Mouse (Mus musculus): ENCODE measurements around the gene Asic2. TPM values are rescaled to one million over a fixed set of nuclear protein-coding genes. Genes with fewer than 3 reads are reported as not detected.
A peak's percentile ranks its signal among the peaks of the same experiment; 100 is the strongest.

The Asic2 gene
- total RNA-seq, 2 experiments from 2014 or later: 58.4 to 61.0 TPM

DNA sequence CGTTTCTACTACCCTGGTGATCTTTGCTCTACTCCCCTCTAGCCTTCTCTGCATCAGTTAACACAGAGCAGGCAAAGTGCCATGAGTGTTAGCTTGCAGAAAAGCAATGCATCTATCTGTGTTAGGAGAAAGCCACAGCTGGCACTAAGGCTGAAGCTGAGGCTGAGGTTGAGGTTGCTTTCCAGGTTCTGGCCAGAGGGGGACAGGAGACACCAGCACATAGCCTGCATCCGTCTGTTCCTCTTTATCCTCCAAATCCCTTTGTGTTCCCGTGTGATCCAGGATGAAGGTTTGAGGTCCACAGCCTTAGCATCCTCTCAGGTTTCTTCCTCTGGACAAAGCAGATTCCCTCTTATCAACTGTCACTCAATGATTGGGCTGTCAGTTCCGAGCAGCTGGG, 343.1 kb downstream of the Asic2 start:
- DNase-seq (ENCODE audit: extremely low spot score in 1 of 2, low spot score in 1 of 2): no peak

- no peak for DNase-seq (ENCODE audit: extremely low spot score in 1 of 2, low spot score in 1 of 2)
Measured at GRCm38 (mm10) chr11:81620516-81620915, 347.7 kb downstream of the Asic2 start.

DNA sequence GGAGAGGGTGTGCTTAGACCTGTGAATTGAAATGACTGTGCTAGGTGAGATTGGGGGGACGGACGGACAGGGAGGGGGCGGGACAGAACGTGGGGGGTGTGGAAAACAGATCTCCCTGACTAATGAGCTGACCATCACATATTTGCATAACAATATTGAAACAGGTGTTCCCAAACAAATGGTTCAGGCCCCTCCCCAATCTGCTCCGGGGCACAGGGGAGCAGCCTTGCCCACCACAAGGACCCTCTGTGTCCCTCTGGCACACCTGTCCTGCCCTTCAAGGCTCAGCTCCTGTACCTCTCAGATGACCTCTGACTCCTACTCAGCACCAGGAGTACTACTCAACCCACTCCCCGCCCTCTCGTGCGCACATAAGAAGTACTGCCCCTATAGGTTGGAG, 351.8 kb downstream of the Asic2 start:
- no peak for DNase-seq (ENCODE audit: extremely low spot score in 1 of 2, low spot score in 1 of 2)

DNA sequence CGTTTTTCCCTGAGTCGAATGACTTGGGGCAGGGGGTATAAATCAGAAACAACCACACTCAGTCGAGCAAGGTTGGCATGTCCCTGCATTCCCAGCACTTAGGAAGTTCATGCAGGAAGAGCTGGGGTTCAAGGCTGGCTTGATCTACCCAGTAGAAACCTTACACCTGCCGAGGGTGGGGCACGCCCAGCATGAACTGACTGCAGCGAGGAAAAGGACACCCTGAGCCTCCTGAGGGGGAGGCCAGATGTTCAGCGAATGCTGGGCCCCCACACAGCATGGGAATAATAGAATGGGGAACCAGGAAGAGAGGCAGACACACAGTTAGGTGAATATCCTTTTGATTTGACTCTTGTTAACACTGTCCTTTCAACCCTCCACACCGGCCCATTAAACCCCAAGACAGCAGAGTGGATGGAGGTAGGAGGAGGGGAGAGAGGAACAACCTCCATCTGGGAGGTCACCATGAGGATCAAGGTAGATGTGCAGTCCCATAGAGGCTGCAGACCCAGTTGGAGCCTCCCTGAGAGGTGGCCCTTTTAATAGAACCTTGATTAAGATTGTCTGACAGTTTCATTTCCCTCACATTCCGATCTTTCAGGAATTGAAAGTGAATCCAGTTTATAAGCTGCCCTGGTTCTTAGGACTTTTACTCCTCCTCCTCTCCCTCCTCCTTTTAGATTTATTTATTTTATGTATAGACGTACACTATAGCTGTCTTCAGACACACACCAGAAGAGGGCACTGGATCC, 354.2 kb downstream of the Asic2 start:
- DNase-seq (ENCODE audit: extremely low spot score in 1 of 2, low spot score in 1 of 2): no peak

- DNase-seq (ENCODE audit: extremely low spot score in 1 of 2, low spot score in 1 of 2): peak; percentile 73 to 97
Measured at GRCm38 (mm10) chr11:81612798-81613540, 355.3 kb downstream of the Asic2 start.

DNA sequence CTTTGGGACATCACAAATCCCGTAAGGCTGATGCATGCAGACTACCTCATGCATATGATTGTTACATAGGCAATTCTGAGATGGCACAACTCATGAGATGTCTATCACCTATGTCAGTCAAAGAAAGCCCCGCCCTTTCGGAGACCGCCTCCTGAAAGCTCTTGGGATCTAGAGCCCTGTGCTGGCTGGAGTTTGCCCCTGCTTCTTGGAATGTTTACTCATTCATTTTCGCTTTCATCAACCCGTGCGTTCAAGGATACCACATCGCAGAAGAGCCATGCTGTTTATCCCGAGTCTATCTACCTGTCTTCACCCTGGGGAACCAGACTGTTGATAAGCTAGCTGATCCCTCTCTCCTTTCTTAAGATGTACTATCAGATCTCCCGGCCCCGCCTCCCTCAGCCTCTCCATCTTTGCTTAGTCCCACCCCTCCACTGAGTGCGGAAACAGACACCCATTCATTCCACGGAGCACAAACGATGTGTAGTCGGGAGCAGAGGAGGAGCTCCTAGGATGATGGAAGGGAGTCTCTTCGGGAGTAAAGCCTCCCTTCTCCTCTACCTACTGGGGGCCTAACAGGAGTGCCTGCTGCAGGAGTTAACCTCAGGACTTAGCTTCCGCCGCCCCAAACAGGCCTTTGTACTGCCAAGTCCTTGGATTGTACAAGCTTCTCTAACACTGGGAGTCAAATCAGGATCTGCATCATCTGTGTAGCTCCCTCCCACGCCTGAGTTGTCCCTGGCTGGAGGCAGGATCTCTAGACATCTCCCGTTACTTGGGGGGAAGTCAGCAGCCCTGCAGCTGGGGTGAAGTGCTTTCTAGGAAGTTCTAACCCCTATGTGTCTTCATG, 356.1 kb downstream of the Asic2 start:
- DNase-seq (ENCODE audit: extremely low spot score in 1 of 2, low spot score in 1 of 2): peak; percentile 23 to 25

- no peak for DNase-seq (ENCODE audit: extremely low spot score in 1 of 2, low spot score in 1 of 2)
Measured at GRCm38 (mm10) chr11:81610506-81610905, 357.8 kb downstream of the Asic2 start.

- DNase-seq (ENCODE audit: extremely low spot score in 1 of 2, low spot score in 1 of 2): no peak
Measured at GRCm38 (mm10) chr11:81602971-81603370, 365.3 kb downstream of the Asic2 start.

DNA sequence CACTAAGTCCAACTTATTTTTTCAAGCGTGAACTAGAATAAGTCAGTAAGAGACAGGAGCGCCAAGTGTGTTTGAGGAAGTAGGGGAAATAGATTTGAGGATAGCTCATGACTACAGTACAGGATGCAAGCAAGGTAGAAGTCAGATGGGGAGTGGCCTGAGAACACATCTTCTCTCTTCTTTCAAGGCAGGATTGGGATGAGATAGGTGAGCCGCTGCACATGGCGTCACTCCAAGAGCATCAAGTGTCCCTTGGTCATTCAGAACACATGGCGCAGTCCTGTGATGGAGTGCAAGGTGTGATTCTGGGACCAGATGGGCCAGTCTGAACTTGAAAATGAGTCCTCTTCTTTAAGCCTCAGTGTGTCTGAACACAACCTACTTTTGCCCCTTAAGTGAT, 366.5 kb downstream of the Asic2 start:
- no peak for DNase-seq (ENCODE audit: extremely low spot score in 1 of 2, low spot score in 1 of 2)

- no peak for DNase-seq (ENCODE audit: extremely low spot score in 1 of 2, low spot score in 1 of 2)
Measured at GRCm38 (mm10) chr11:81597601-81598000, 370.7 kb downstream of the Asic2 start.

DNA sequence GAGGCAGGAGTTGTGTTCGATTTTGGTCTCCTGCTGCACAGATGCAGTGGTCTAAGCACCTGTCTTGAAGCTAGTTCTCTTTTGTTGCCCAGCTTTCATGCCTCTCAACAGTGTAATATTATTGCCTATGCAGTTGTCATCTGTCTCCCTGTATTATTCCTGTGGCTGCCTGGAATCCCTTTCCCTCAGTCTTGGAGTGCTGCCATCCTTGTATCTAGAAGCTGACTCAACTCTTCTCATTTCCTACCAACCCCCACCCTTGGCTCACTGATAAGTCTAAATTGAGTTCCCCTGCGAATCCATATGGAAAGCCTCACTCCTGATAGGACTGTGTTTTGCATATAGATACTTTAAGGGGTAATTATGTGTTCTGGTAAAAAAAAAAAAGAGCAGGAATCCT, 373.0 kb downstream of the Asic2 start:
- no peak for DNase-seq (ENCODE audit: extremely low spot score in 1 of 2, low spot score in 1 of 2)

DNA sequence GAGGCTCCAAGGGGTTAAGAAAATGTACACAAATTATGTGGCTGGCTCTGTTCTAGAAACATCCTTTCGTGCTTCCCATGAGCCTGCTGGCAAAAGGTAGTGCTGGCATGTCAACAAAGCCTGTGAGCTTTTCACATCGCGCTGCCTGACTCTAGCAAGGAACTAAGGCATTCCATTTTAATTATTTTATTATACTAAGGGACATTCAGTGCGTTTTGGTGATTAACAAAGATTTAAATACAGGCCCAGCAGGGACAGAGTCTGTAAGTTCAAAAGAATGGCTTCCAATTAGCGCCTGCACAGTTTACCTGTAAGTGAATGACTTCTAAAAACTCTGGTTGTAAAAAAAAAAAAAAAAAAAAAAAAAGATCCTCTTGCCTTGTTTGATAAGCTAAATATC, 375.5 kb downstream of the Asic2 start:
- no peak for DNase-seq (ENCODE audit: extremely low spot score in 1 of 2, low spot score in 1 of 2)

DNA sequence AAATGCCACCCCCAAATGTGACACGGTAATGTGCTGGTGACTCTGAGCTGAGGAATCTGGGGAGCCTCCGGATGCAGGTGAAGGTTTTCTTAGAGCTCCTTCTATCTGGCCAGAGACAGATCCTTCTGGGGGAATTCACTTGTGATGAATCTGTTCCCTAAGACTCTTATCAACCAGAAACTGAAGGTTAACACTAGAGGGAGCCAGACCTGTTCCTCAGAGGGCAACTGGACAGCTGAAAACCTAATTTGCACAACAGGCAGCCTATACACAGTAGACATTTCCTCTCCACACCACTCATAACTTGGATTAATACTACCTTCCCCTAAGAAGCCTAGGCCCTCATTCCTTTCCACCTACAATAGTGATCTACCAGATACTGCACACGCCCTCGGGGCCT, 377.3 kb downstream of the Asic2 start:
- no peak for DNase-seq (ENCODE audit: extremely low spot score in 1 of 2, low spot score in 1 of 2)

- DNase-seq (ENCODE audit: extremely low spot score in 1 of 2, low spot score in 1 of 2): peak; percentile 75 to 89
Measured at GRCm38 (mm10) chr11:81588630-81589029, 379.6 kb downstream of the Asic2 start.

GRCm38 (mm10) chr11:81587942-81588341, 380.3 kb downstream of the Asic2 start:
- peak in 1 of 2 experiments; percentile 31 for DNase-seq (ENCODE audit: extremely low spot score in 1 of 2, low spot score in 1 of 2)

- DNase-seq (ENCODE audit: extremely low spot score in 1 of 2, low spot score in 1 of 2): no peak
Measured at GRCm38 (mm10) chr11:81587114-81587513, 381.1 kb downstream of the Asic2 start.

DNA sequence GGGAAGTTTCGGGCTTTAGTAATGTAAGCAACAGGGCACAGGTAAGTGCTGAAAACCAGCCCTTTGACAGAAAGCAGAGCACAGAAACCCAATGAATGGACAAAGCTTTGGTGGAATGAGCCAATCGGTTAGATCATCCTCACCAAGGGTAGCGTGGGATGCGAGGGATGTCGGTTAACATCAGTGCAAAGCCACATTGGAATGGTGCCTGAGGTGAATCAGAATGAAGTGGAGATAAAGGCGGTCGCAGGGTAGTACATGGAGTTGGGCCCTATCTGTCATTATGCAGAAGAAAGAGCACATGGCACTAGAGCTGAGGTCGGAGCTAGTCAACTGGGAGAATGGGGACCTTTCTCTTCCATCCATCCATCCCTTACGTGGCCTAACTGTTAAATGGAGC, 383.8 kb downstream of the Asic2 start:
- no peak for DNase-seq (ENCODE audit: extremely low spot score in 1 of 2, low spot score in 1 of 2)

- peak in 1 of 2 experiments; percentile 42 for DNase-seq (ENCODE audit: extremely low spot score in 1 of 2, low spot score in 1 of 2)
Measured at GRCm38 (mm10) chr11:81583195-81583594, 385.1 kb downstream of the Asic2 start.

- DNase-seq (ENCODE audit: extremely low spot score in 1 of 2, low spot score in 1 of 2): no peak
Measured at GRCm38 (mm10) chr11:81582161-81582560, 386.1 kb downstream of the Asic2 start.

DNA sequence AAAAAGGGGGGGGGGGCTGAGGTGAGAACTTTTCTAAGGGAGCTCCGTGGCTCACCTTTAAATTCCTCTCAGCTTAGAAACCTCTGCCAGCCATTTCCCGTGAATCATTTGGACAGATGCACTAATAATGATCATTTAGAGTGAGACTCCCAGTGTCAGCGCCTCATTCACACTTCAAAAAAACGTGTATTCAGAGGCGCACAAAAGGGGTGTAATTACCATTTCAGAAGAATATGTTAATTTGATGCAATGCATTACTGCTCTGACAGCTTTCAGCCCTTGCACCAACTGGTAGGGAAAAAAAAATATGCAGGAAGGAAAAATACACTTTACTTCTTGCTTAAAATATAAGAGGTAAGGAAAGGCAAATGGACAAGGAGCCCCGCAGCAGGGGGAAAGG, 388.5 kb downstream of the Asic2 start:
- no peak for DNase-seq (ENCODE audit: extremely low spot score in 1 of 2, low spot score in 1 of 2)

- DNase-seq (ENCODE audit: extremely low spot score in 1 of 2, low spot score in 1 of 2): no peak
Measured at GRCm38 (mm10) chr11:81570406-81570805, 397.9 kb downstream of the Asic2 start.

All from layer of hippocampus, postnatal 25 days (tissue).